Mouse (Mus musculus): Measurements from ENCODE around the gene Mlc1.

DNA sequence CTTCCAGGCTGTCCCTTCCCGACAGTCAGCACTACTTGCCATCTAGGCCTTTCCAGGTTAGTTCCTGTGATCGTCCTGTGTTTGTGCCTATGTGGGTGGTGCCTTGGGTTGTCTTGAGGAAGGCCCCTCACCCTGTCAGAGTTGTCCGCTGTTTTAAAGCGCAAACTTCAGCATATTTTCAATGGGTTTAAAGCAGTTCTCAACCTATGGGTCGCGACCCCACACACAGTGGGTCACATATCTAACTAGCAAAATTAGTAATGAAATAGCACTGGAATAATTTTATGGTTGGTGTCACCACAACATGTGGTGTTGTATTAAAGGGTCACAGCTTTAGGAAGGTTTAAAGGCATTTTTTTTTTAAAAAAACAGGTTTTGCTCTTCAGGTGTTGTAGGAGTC, 23.5 kb downstream of the Mlc1 start:
- no peak for TF ChIP-seq CTCF (conservative IDR thresholded peaks at IDR 0.05; ENCODE audit: low read length)
- TF ChIP-seq POU5F1 (IDR thresholded peaks at IDR 0.05; ENCODE audit: borderline replicate concordance, low read length), result no peak
- no peak for TF ChIP-seq NANOG (IDR thresholded peaks at IDR 0.05; ENCODE audit: borderline replicate concordance, low read length)

Data from E14TG2a.4 (cell line).